Mouse (Mus musculus) embryonic facial prominence, embryonic 10.5 days (tissue): ENCODE measurements at regions not wholly inside any gene's neighbourhood (a gene's known extent, or its start where the extent isn't known, plus 50 kb on each side); places are given as distances from the start of the nearest gene placed in this dataset.
A peak's percentile ranks its signal among the peaks of the same experiment; 100 is the strongest.
"Not testable (repeated sequence)": the region's sequence is repeated elsewhere in the genome, so short reads cannot be mapped to it uniquely, and the experiment has no call there.

Source experiments
- DNase-seq: peaks from one replicate; pipeline ENCODE4 v3.0.0-alpha.2; 2017; ENCODE audit warnings: low spot score
- H3K27ac ChIP-seq: fragments of 300-500 bp; sonication (generic); replicated peaks from 2 replicates; pipeline ENCODE4 v1.5.1; 2016; ENCODE audit warnings: mild to moderate bottlenecking
- H3K27me3 ChIP-seq: fragments of 300-500 bp; sonication (generic); replicated peaks from 2 replicates; pipeline ENCODE4 v1.6.1; 2016; ENCODE audit warnings: low read depth, mild to moderate bottlenecking; ENCODE audit not compliant: poor library complexity, severe bottlenecking
- H3K36me3 ChIP-seq: fragments of 300-500 bp; sonication (generic); replicated peaks from 2 replicates; pipeline ENCODE4 v1.6.1; 2016; ENCODE audit warnings: mild to moderate bottlenecking, moderate library complexity
- H3K4me1 ChIP-seq: fragments of 300-500 bp; sonication (generic); 2 replicates; pipeline ENCODE4 v1.6.1; 2016
- H3K4me3 ChIP-seq: fragments of 300-500 bp; sonication (generic); 2 replicates; pipeline ENCODE4 v1.5.1; 2016; ENCODE audit warnings: mild to moderate bottlenecking, moderate library complexity
- H3K9me3 ChIP-seq: fragments of 300-500 bp; sonication (generic); 2 replicates; pipeline ENCODE4 v1.6.1; 2016; ENCODE audit warnings: mild to moderate bottlenecking
- WGBS: fragments of 180-500 bp; shearing (Covaris S2); methylation state at CpG from one replicate; pipeline ENCODE4 v1.1.7; 2016; 5-methylcytosine and 5-hydroxymethylcytosine counted together

DNA sequence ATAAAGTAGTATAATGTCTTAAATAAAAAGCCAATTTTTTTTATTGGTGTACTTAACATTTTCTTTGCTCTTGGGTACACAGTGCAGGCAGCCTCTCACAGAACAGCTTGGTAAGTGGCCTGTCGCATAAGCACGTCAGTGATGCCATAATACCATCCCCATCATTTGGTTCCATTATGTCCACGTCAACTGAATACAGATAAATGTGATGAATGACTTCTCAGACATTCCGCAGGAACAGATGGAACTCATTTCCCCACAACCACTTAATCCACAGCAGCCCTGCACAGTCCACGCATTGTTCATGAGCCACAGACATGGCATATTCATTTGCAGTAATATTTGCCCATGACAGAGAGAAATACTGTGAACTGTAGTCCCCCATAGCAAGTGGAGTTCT lies 127.6 kb upstream of the Dlgap1 start:
- H3K4me1 ChIP-seq, result no peaks in the 10 kb centered on the region
- no peak overlapping the region for H3K27ac ChIP-seq
- peak; percentile 14 for DNase-seq
- 51% methylated on average over 5 of the region's 5 CpGs for WGBS
- no peaks in the 10 kb centered on the region for H3K9me3 ChIP-seq
- H3K27me3 ChIP-seq, result no peaks in the 10 kb centered on the region
- no peaks in the 10 kb centered on the region for H3K36me3 ChIP-seq
- H3K4me3 ChIP-seq, result no peak overlapping the region

DNA sequence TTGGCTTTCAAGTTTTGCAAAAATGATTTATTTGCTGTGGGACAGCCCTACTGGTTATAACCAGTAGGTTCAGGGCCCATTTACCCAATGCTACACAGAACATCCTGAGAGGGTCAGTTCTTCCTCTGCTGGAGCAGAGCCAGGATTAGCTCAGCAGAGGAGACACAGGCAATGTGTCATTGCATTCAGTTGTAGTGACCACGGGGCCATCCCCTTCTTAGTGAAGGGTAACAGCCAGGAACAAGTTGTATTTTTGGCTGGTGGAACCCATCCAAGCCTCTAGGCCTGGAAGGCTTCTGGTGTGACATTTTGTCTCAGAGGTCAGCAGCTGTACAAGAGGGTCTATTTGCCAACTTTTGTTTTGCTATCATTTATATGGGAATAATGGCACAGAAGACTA lies 120.6 kb upstream of the Dlgap1 start:
- Histone ChIP-seq H3K9me3 (no peaks in the 10 kb centered on the region), H3K4me3 (no peak overlapping the region), H3K36me3 (no peaks in the 10 kb centered on the region), H3K27me3 (no peaks in the 10 kb centered on the region), H3K4me1 (no peaks in the 10 kb centered on the region), H3K27ac (no peak overlapping the region)
- 81% methylated on average over 1 of the region's 1 CpGs for WGBS
- no peak for DNase-seq

DNA sequence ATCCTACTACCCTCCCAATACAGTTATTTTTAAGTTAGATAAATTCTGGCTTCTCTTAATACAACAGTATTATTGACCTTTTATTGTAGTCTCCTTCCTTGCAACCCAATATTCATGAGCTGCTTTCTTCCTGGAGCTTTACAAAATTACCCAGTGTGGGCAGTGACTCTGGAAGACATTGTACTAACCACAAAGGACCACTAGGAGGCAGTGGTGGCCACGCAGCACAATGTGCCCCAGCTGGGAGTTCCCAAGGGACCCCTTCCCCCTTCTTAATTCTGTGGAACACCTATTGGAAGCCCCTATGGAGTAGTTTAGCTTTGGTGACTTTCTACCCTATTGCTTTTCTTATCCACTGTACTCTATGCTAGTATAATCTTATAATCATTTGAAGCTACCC lies 118.8 kb upstream of the Dlgap1 start:
- no peak overlapping the region for H3K27ac ChIP-seq
- DNase-seq, result peak; percentile 12
- no peak overlapping the region for H3K4me3 ChIP-seq
- no peaks in the 10 kb centered on the region for H3K36me3 ChIP-seq
- no peaks in the 10 kb centered on the region for H3K27me3 ChIP-seq
- H3K4me1 ChIP-seq, result no peaks in the 10 kb centered on the region
- 16% methylated on average over 1 of the region's 1 CpGs for WGBS
- no peaks in the 10 kb centered on the region for H3K9me3 ChIP-seq

DNA sequence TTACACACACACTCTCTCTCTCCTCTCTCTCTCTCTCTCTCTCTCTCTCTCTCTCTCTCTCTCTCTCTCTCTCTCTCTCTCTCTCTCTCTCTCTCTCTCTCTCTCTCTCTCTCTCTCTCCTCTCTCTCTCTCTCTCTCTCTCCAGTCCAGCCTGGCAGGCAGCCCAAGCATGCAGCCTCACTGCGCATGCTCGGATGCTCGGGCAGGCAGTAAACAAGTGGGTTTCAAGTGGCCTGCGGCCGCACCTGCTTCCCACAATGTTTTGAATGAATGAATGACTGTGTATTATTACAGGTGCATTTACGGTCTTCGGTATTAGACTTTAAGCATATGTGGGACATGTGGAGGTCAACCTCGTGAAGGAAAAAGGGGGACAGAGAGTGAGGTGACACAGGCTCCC lies 88.9 kb upstream of the Dlgap1 start:
- not testable (repeated sequence) for DNase-seq, H3K27me3 ChIP-seq, H3K4me3 ChIP-seq, H3K9me3 ChIP-seq, H3K27ac ChIP-seq, H3K4me1 ChIP-seq, H3K36me3 ChIP-seq
- WGBS, result 96% methylated on average over 8 of the region's 8 CpGs

DNA sequence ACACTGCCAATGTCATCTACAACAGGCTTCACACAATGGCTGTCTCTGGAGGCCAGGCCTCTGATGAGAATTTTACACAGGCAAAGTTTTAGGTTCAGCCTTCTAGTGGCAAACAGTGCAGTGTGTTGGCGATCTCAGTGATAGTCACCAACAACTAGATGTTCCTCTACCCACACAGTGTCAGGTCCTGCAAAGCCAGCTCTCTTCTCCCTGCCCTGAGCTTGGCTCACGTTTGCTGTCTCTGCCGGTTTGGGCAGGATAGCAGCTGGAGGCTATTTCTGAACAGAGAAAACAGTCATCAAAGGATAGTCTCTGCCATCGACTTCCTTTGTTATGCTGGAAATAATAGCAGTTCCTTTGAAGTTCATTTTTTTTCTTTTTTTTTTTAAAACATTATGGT lies 74.9 kb upstream of the Dlgap1 start:
- Histone ChIP-seq H3K9me3 (no peaks in the 10 kb centered on the region), H3K4me1 (no peaks in the 10 kb centered on the region), H3K36me3 (no peaks in the 10 kb centered on the region), H3K27ac (no peak overlapping the region), H3K27me3 (no peaks in the 10 kb centered on the region), H3K4me3 (no peak overlapping the region)
- 61% methylated on average over 4 of the region's 4 CpGs for WGBS
- DNase-seq, result no peak
